Mouse (Mus musculus) urinary bladder, postnatal 25 days (tissue): ENCODE data around the gene Kcnab1.
A peak's percentile ranks its signal among the peaks of the same experiment; 100 is the strongest.

ENCODE experiments used
- DNase-seq: peaks from one replicate; pipeline ENCODE4 v3.0.0; 2022; ENCODE audit warnings: low spot score

Gene Kcnab1

GRCm38 (mm10) chr3:65317876-65318537 is 208.8 kb downstream of the Kcnab1 start:
- DNase-seq: peak; percentile 46

GRCm38 (mm10) chr3:65319248-65320008 is 210.2 kb downstream of the Kcnab1 start:
- DNase-seq: no peak

- no peak for DNase-seq
These were observed 211.8 kb downstream of the Kcnab1 start for GRCm38 (mm10) chr3:65320990-65321389.

- no peak for DNase-seq
These were observed 213.0 kb downstream of the Kcnab1 start for GRCm38 (mm10) chr3:65321981-65322779.

- DNase-seq: no peak
These were observed 216.1 kb downstream of the Kcnab1 start for GRCm38 (mm10) chr3:65325254-65325653.

- no peak for DNase-seq
These were observed 219.6 kb downstream of the Kcnab1 start for GRCm38 (mm10) chr3:65328814-65329213.

- DNase-seq: no peak
These were observed 228.8 kb downstream of the Kcnab1 start for GRCm38 (mm10) chr3:65337835-65338464.

GRCm38 (mm10) chr3:65340173-65340951 is 231.2 kb downstream of the Kcnab1 start:
- DNase-seq: no peak

- no peak for DNase-seq
These were observed 237.0 kb downstream of the Kcnab1 start for GRCm38 (mm10) chr3:65346176-65346575.

- no peak for DNase-seq
These were observed 243.3 kb downstream of the Kcnab1 start for GRCm38 (mm10) chr3:65352278-65353127.

GRCm38 (mm10) chr3:65353263-65354037 is 244.3 kb downstream of the Kcnab1 start:
- DNase-seq: no peak

- DNase-seq: no peak
These were observed 246.3 kb downstream of the Kcnab1 start for GRCm38 (mm10) chr3:65355479-65355878.

GRCm38 (mm10) chr3:65358275-65358674 is 249.1 kb downstream of the Kcnab1 start:
- no peak for DNase-seq

- no peak for DNase-seq
These were observed 249.7 kb downstream of the Kcnab1 start for GRCm38 (mm10) chr3:65358841-65359240.

- no peak for DNase-seq
These were observed 251.2 kb downstream of the Kcnab1 start for GRCm38 (mm10) chr3:65360163-65360969.

GRCm38 (mm10) chr3:65363438-65363837 is 254.3 kb downstream of the Kcnab1 start:
- DNase-seq: peak; percentile 22

GRCm38 (mm10) chr3:65365184-65365583 is 256.0 kb downstream of the Kcnab1 start:
- DNase-seq: no peak

GRCm38 (mm10) chr3:65365921-65366710 is 256.9 kb downstream of the Kcnab1 start:
- DNase-seq: no peak
